Mouse (Mus musculus): Measurements from ENCODE around the gene 1110008P14Rik. TPM values are rescaled to one million over a fixed set of nuclear protein-coding genes. Genes with fewer than 3 reads are reported as not detected.

1110008P14Rik gene
- polyA plus RNA-seq, 1 experiment from 2014 or later: 107 TPM

GRCm38 (mm10) chr2:32415801-32416200 is 34.1 kb upstream of the 1110008P14Rik start:
- no peak for DNase-seq
- Histone ChIP-seq H3K4me1 (ENCODE audit: control insufficient read depth, insufficient read depth, low read length) (no peaks in the 10 kb centered on the region), H3K27ac (replicated peaks; ENCODE audit: low read depth, low read length) (no peak overlapping the region), H3K36me3 (ENCODE audit: control insufficient read depth, insufficient read depth, low read length) (peaks cover 72% of the 10 kb centered on the region), H3K4me2 (ENCODE audit: low read length) (no peak overlapping the region), H3K27me3 (ENCODE audit: control insufficient read depth, insufficient read depth, low read length) (no peaks in the 10 kb centered on the region), H3K9me3 (ENCODE audit: control insufficient read depth, low read length) (no peaks in the 10 kb centered on the region), H3K9ac (replicated peaks; ENCODE audit: low read length) (no peak overlapping the region), H3K4me3 (replicated peaks; ENCODE audit: low read depth, low read length) (no peak overlapping the region)
- ATAC-seq (ENCODE audit: low FRiP score, low TSS enrichment): no peak
- WGBS: 94% methylated on average over 12 of the region's 12 CpGs

GRCm38 (mm10) chr2:32413936-32414335 is 32.2 kb upstream of the 1110008P14Rik start:
- 66% methylated on average over 5 of the region's 5 CpGs for WGBS
- no peak for DNase-seq
- Histone ChIP-seq H3K27me3 (ENCODE audit: control insufficient read depth, insufficient read depth, low read length) (no peaks in the 10 kb centered on the region), H3K4me1 (ENCODE audit: control insufficient read depth, insufficient read depth, low read length) (no peaks in the 10 kb centered on the region), H3K27ac (replicated peaks; ENCODE audit: low read depth, low read length) (no peak overlapping the region), H3K9ac (replicated peaks; ENCODE audit: low read length) (no peak overlapping the region), H3K9me3 (ENCODE audit: control insufficient read depth, low read length) (no peaks in the 10 kb centered on the region), H3K36me3 (ENCODE audit: control insufficient read depth, insufficient read depth, low read length) (peaks cover 54% of the 10 kb centered on the region), H3K4me3 (replicated peaks; ENCODE audit: low read depth, low read length) (no peak overlapping the region), H3K4me2 (ENCODE audit: low read length) (no peak overlapping the region)
- no peak for ATAC-seq (ENCODE audit: low FRiP score, low TSS enrichment)

- Histone ChIP-seq H3K9me3 (ENCODE audit: control insufficient read depth, low read length) (no peaks in the 10 kb centered on the region), H3K4me3 (replicated peaks; ENCODE audit: low read depth, low read length) (no peak overlapping the region), H3K4me2 (ENCODE audit: low read length) (no peak overlapping the region), H3K4me1 (ENCODE audit: control insufficient read depth, insufficient read depth, low read length) (no peaks in the 10 kb centered on the region), H3K36me3 (ENCODE audit: control insufficient read depth, insufficient read depth, low read length) (peaks cover 44% of the 10 kb centered on the region), H3K27me3 (ENCODE audit: control insufficient read depth, insufficient read depth, low read length) (no peaks in the 10 kb centered on the region), H3K9ac (replicated peaks; ENCODE audit: low read length) (no peak overlapping the region), H3K27ac (replicated peaks; ENCODE audit: low read depth, low read length) (no peak overlapping the region)
- WGBS: 95% methylated on average over 6 of the region's 6 CpGs
- no peak for ATAC-seq (ENCODE audit: low FRiP score, low TSS enrichment)
- DNase-seq: no peak
Observed at GRCm38 (mm10) chr2:32412742-32413531, 31.2 kb upstream of the 1110008P14Rik start.

- Histone ChIP-seq H3K27me3 (ENCODE audit: control insufficient read depth, insufficient read depth, low read length) (no peaks in the 10 kb centered on the region), H3K4me2 (ENCODE audit: low read length) (no peak overlapping the region), H3K4me3 (replicated peaks; ENCODE audit: low read depth, low read length) (no peak overlapping the region), H3K9ac (replicated peaks; ENCODE audit: low read length) (no peak overlapping the region), H3K27ac (replicated peaks; ENCODE audit: low read depth, low read length) (no peak overlapping the region), H3K36me3 (ENCODE audit: control insufficient read depth, insufficient read depth, low read length) (peaks cover 28% of the 10 kb centered on the region), H3K9me3 (ENCODE audit: control insufficient read depth, low read length) (no peaks in the 10 kb centered on the region), H3K4me1 (ENCODE audit: control insufficient read depth, insufficient read depth, low read length) (no peaks in the 10 kb centered on the region)
- DNase-seq (no peak), ATAC-seq (ENCODE audit: low FRiP score, low TSS enrichment) (no peak)
- 87% methylated on average over 7 of the region's 7 CpGs for WGBS
Observed at GRCm38 (mm10) chr2:32411407-32411806, 29.7 kb upstream of the 1110008P14Rik start.

DNA sequence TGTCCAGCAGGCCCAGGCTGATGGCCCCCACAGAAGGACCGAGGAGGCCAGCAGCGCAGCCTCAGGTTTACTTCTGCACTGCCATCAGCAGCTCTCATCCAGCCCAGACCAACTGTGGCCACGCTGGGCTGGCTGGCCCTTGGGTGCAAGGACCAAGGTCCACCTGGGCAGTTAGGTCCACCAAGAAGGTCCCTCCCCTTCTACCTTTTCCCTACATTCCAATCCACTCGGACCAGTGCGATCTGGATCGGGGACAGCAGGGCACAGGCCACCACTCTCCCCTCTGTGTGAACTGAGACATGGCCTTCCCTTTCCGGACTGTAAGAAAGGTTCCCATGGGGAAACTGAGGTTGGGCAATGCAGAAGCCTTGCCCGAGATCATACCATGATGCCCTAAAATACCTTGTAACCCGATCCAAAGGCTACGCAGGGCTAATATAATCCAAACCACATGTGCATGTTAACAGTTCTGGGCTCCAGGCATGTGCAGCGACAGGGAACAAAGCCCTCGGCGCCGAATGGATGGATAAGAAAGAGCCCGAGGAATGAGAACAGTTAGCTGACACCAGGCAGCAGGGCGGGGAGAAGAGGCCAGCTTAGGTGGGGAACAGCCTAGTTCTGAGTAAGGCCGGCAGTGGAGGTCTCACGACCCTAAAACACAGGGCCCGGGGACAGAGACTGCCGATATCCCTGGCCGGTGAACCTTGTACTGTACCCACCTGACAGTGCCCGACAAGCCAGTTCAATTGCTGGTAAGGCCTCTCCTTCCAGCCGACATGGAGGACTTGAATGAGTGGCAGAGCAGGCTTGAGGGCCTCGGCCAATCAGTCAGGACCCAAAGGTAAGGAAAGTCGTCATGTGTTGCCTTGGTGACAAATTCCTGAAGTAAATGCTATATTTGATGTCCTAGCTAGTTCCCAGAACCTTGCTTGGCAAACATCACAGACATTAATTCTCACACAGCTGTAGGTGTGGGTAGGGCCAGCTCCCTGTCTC is 27.0 kb upstream of the 1110008P14Rik start:
- H3K4me2 ChIP-seq (ENCODE audit: low read length): no peak overlapping the region
- no peak overlapping the region for H3K27ac ChIP-seq (replicated peaks; ENCODE audit: low read depth, low read length)
- H3K9me3 ChIP-seq (ENCODE audit: control insufficient read depth, low read length): no peaks in the 10 kb centered on the region
- no peak for ATAC-seq (ENCODE audit: low FRiP score, low TSS enrichment)
- 68% methylated on average over 25 of the region's 25 CpGs for WGBS
- peaks cover 6% of the 10 kb centered on the region; the same call in 1 of the 2 replicates for H3K36me3 ChIP-seq (ENCODE audit: control insufficient read depth, insufficient read depth, low read length)
- no peak overlapping the region for H3K4me3 ChIP-seq (replicated peaks; ENCODE audit: low read depth, low read length)
- H3K4me1 ChIP-seq (ENCODE audit: control insufficient read depth, insufficient read depth, low read length): no peaks in the 10 kb centered on the region
- DNase-seq: no peak
- H3K9ac ChIP-seq (replicated peaks; ENCODE audit: low read length): no peak overlapping the region
- H3K27me3 ChIP-seq (ENCODE audit: control insufficient read depth, insufficient read depth, low read length): no peaks in the 10 kb centered on the region

DNA sequence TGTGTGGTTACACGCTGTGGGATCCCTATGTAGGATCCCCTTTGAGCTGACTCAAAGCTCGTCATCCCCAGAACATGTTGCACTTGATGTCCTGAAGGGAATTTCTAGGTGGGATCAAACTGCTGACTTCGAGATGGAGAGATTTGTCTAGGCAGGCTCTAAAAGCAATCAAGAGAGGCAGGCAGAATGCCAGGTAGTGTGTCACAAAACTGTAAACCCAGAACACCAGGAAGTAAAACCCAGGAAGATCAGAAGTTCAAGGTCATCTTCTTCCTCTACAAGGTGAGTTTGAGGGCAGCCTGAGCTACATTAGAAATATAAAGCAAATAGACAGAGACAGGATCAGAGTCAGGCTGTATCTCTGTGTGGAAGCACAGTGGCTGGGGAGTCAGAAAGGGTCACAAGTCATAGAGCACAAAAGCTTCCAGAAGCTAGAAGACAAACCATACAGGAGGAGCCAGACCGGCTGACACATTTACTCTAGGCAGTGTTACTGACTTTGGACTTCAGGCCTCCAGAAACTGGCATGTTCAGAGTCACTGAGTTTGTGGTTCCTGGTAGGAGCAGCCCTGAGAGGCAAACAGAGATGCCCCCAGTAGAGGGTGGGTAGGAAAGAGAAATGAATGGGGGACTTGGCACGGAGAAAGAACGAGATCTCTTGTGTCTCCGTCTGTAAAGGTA is 25.5 kb upstream of the 1110008P14Rik start:
- Histone ChIP-seq H3K9me3 (ENCODE audit: control insufficient read depth, low read length) (no peaks in the 10 kb centered on the region), H3K4me1 (ENCODE audit: control insufficient read depth, insufficient read depth, low read length) (no peaks in the 10 kb centered on the region), H3K27ac (replicated peaks; ENCODE audit: low read depth, low read length) (no peak overlapping the region), H3K4me2 (ENCODE audit: low read length) (no peak overlapping the region), H3K36me3 (ENCODE audit: control insufficient read depth, insufficient read depth, low read length) (peaks cover 11% of the 10 kb centered on the region), H3K4me3 (replicated peaks; ENCODE audit: low read depth, low read length) (no peak overlapping the region), H3K27me3 (ENCODE audit: control insufficient read depth, insufficient read depth, low read length) (no peaks in the 10 kb centered on the region), H3K9ac (replicated peaks; ENCODE audit: low read length) (no peak overlapping the region)
- ATAC-seq (ENCODE audit: low FRiP score, low TSS enrichment): no peak
- DNase-seq: no peak
- WGBS: 84% methylated on average over 7 of the region's 7 CpGs

DNA sequence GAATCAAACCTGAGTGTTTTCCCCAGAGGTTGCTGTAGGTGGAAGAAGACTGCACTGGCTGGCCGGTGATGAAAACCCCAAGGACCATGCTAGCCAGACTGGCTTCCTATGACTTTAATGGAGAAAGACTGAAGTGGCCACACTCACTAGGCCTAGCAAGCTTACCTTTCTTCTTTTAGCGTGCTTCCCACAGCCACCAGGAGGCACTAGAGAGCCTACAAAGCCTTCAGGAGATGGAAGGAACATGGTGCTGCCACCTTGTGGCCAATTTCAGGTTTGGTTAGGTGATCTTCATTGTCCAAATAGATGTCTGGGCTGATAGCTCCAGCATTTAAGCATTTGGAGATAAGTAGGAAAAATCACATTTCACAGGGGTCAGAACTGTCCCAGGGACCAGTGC is 22.9 kb upstream of the 1110008P14Rik start:
- WGBS: 19% methylated on average over 2 of the region's 2 CpGs
- Histone ChIP-seq H3K9ac (replicated peaks; ENCODE audit: low read length) (no peak overlapping the region), H3K4me3 (replicated peaks; ENCODE audit: low read depth, low read length) (no peak overlapping the region), H3K4me2 (ENCODE audit: low read length) (no peak overlapping the region), H3K27ac (replicated peaks; ENCODE audit: low read depth, low read length) (no peak overlapping the region), H3K36me3 (ENCODE audit: control insufficient read depth, insufficient read depth, low read length) (peaks cover 35% of the 10 kb centered on the region), H3K4me1 (ENCODE audit: control insufficient read depth, insufficient read depth, low read length) (no peaks in the 10 kb centered on the region), H3K27me3 (ENCODE audit: control insufficient read depth, insufficient read depth, low read length) (no peaks in the 10 kb centered on the region), H3K9me3 (ENCODE audit: control insufficient read depth, low read length) (no peaks in the 10 kb centered on the region)
- ATAC-seq (ENCODE audit: low FRiP score, low TSS enrichment): no peak; the same call in 1 of the 2 replicates
- DNase-seq: peak; percentile 98

GRCm38 (mm10) chr2:32396695-32397094 is 15.0 kb upstream of the 1110008P14Rik start:
- H3K9ac ChIP-seq (replicated peaks; ENCODE audit: low read length): peak overlapping the region; percentile 80
- WGBS: under 1% methylated on average over 15 of the region's 15 CpGs
- H3K4me3 ChIP-seq (replicated peaks; ENCODE audit: low read depth, low read length): peak overlapping the region; percentile 97
- H3K4me1 ChIP-seq (ENCODE audit: control insufficient read depth, insufficient read depth, low read length): peaks cover 13% of the 10 kb centered on the region
- peak; percentile 15 for DNase-seq
- peak overlapping the region; percentile 89 for H3K4me2 ChIP-seq (ENCODE audit: low read length)
- ATAC-seq (ENCODE audit: low FRiP score, low TSS enrichment): no peak
- no peaks in the 10 kb centered on the region for H3K9me3 ChIP-seq (ENCODE audit: control insufficient read depth, low read length)
- H3K27ac ChIP-seq (replicated peaks; ENCODE audit: low read depth, low read length): peak overlapping the region; percentile 91
- peaks cover 18% of the 10 kb centered on the region for H3K36me3 ChIP-seq (ENCODE audit: control insufficient read depth, insufficient read depth, low read length)
- H3K27me3 ChIP-seq (ENCODE audit: control insufficient read depth, insufficient read depth, low read length): no peaks in the 10 kb centered on the region
